Mouse (Mus musculus) liver, embryonic 11.5 days (tissue): ENCODE data around the gene Mtx1. TPM values are rescaled to one million over a fixed set of nuclear protein-coding genes. Genes with fewer than 3 reads are reported as not detected.

Experiments
- ATAC-seq: fragments of 200-750 bp; cut with Nextera tagmentation; replicated peaks from 2 replicates; pipeline ENCODE4 v1.8.0; 2017; ENCODE audit warnings: moderate number of reproducible peaks, mild to moderate bottlenecking, moderate TSS enrichment, moderate library complexity; ENCODE audit not compliant: low FRiP score
- DNase-seq: peaks from one replicate; pipeline ENCODE4 v3.0.0-alpha.2; 2017; ENCODE audit warnings: low spot score
- H3K27ac ChIP-seq: fragments of 300-500 bp; sonication (generic); 2 replicates; pipeline ENCODE4 v1.5.1; 2014; ENCODE audit warnings: mild to moderate bottlenecking, low read depth, low read length, control low read depth
- H3K27me3 ChIP-seq: fragments of 300-500 bp; sonication (generic); replicated peaks from 2 replicates; pipeline ENCODE4 v1.6.1; 2014; ENCODE audit warnings: low read length, mixed read lengths; ENCODE audit not compliant: control insufficient read depth, insufficient read depth
- H3K36me3 ChIP-seq: fragments of 300-500 bp; sonication (generic); 2 replicates; pipeline ENCODE4 v1.6.1; 2014; ENCODE audit warnings: mild to moderate bottlenecking, low read length, moderate library complexity, mixed read lengths; ENCODE audit not compliant: control insufficient read depth, insufficient read depth
- H3K4me1 ChIP-seq: fragments of 300-500 bp; sonication (generic); replicated peaks from 2 replicates; pipeline ENCODE4 v1.6.1; 2014; ENCODE audit warnings: low read length, mixed read lengths; ENCODE audit not compliant: control insufficient read depth, insufficient read depth
- H3K4me2 ChIP-seq: fragments of 300-500 bp; sonication (generic); 2 replicates; pipeline ENCODE4 v1.6.1; 2014; ENCODE audit warnings: mild to moderate bottlenecking, control low read depth, moderate library complexity
- H3K4me3 ChIP-seq: fragments of 300-500 bp; sonication (generic); 2 replicates; pipeline ENCODE4 v1.5.1; 2014; ENCODE audit warnings: low read depth, low read length, control low read depth
- H3K9ac ChIP-seq: fragments of 300-500 bp; sonication (generic); 2 replicates; pipeline ENCODE4 v1.6.1; 2014; ENCODE audit warnings: low read depth, low read length, control low read depth
- H3K9me3 ChIP-seq: fragments of 300-500 bp; sonication (generic); 2 replicates; pipeline ENCODE4 v1.6.1; 2016; ENCODE audit warnings: low read length, inconsistent platforms, mixed read lengths; ENCODE audit not compliant: control insufficient read depth
- WGBS: fragments of 180-500 bp; shearing (Covaris S2); extraction: QIAGEN DNeasy Blood & Tissue Kit; methylation state at CpG from one replicate; pipeline ENCODE4 v1.1.7; 2014; 5-methylcytosine and 5-hydroxymethylcytosine counted together
- polyA plus RNA-seq: library from polyadenylated mRNA; unstranded; fragments of >200 nt; fragmentation: Nextera tagmentation; extraction: Ambion mirVana; gene quantifications from 2 replicates; pipeline ENCODE4 v1.2.1, GENCODE M21; 2014

Mtx1 gene
- polyA plus RNA-seq, 1 experiment from 2014 or later = 219 TPM

DNA sequence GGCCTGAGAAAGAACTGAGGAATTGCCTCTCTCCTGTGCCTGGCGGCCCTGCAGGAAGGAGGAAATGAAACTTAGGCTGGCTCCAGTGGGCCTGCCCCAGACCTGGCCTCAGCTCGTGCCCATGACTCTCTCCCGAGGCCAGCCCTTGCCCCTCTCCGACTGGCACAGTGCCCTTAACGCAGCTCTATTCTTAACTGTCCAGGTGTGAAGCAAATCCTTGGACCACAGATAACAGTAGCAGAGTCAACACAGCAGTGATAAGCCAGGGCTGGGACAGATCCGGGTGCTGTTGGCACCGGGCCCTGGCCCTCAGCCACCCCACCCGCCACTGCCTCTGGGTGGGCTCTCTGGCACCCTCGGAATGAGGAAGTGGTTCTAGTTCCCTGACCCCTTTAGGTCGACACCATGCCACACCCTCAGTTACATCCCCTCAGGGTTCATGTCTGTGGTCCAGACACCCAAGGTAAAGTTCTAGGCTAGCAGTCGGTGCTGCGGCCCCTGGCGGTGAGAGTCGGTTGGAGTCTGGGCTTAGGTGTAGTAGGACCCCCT is 6.7 kb upstream of the Mtx1 start:
- WGBS = 69% methylated on average over 14 of the region's 14 CpGs
- Histone ChIP-seq H3K36me3 (no peaks in the 10 kb centered on the region), H3K4me2 (no peak overlapping the region), H3K27me3 (peaks cover 18% of the 10 kb centered on the region), H3K4me3 (no peak overlapping the region), H3K27ac (no peak overlapping the region), H3K9ac (no peak overlapping the region), H3K9me3 (no peaks in the 10 kb centered on the region), H3K4me1 (peaks cover 4% of the 10 kb centered on the region)
- ATAC-seq (no peak), DNase-seq (no peak)

DNA sequence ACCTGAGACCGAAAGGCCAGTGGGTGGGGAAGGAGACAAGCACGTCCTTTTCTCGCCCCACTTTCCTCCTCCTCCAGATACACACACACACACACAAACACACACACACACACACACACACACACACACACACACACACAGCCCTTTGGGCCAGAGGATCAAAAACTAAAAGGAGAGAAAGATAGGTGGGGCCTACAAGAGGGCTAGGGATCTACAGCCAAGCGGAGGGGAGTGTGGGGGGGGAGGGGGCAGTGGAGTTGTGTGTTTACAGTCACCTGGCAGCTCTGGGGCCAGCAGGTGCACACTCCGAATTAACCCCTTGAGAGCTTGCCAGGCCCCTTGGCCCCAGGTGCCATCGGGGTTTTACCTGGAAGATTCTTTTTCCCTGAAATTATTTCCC is 5.7 kb upstream of the Mtx1 start:
- DNase-seq = no peak
- H3K9me3 ChIP-seq = no peaks in the 10 kb centered on the region
- H3K27ac ChIP-seq = no peak overlapping the region
- 73% methylated on average over 6 of the region's 6 CpGs for WGBS
- no peak overlapping the region for H3K9ac ChIP-seq
- peaks cover 21% of the 10 kb centered on the region for H3K27me3 ChIP-seq
- no peaks in the 10 kb centered on the region for H3K36me3 ChIP-seq
- peaks cover 10% of the 10 kb centered on the region for H3K4me1 ChIP-seq
- H3K4me3 ChIP-seq = no peak overlapping the region
- ATAC-seq = no peak
- no peak overlapping the region for H3K4me2 ChIP-seq

DNA sequence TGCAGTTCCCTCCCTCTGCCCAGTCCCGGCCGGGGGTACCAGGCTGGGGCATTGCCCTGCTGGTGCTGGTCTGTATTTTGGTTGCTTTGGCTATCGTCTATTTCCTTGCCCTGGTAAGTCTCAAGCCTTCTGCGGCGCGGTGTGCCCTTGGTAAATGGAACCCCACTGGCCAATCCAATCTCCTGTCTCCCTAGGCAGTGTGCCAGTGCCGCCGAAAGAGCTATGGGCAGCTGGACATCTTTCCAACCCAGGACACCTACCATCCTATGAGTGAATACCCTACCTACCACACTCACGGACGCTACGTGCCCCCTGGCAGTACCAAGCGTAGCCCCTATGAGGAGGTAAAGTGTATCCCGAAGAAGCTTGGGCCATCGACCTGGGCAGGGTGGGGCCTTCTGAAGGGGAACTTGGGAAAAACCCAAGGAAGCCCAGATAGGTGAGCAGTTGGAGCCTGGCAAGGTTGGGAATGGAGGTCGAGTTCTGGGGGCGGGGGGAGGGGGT is 4.9 kb upstream of the Mtx1 start:
- H3K4me3 ChIP-seq = no peak overlapping the region
- H3K4me1 ChIP-seq = peaks cover 18% of the 10 kb centered on the region
- H3K27ac ChIP-seq = no peak overlapping the region
- no peaks in the 10 kb centered on the region for H3K36me3 ChIP-seq
- no peak for ATAC-seq
- peaks cover 28% of the 10 kb centered on the region for H3K27me3 ChIP-seq
- H3K9ac ChIP-seq = no peak overlapping the region
- WGBS = 70% methylated on average over 16 of the region's 16 CpGs
- DNase-seq = no peak
- H3K4me2 ChIP-seq = no peak overlapping the region
- no peaks in the 10 kb centered on the region for H3K9me3 ChIP-seq

DNA sequence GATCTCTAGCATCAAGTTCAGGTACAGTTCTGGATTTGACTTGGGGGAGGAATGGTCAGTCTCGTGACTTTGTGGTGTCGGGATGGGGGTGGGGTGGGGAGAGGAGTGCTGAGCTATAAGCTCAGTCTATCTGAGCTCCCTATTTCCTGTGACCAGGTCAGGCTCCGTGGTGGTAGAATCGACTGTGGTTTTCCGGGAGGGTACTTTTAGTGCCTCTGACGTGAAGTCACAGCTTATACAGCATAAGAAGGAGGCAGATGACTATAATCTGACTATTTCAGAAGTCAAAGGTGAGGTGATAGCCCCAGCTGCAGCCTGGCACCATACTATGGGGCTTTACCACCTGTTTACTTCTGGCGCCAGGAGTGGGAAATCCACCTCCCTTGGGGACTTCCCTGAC is 4.5 kb upstream of the Mtx1 start:
- Histone ChIP-seq H3K4me2 (no peak overlapping the region), H3K9me3 (no peaks in the 10 kb centered on the region), H3K27ac (no peak overlapping the region), H3K4me1 (peaks cover 21% of the 10 kb centered on the region), H3K4me3 (no peak overlapping the region), H3K27me3 (peaks cover 32% of the 10 kb centered on the region), H3K9ac (no peak overlapping the region), H3K36me3 (no peaks in the 10 kb centered on the region)
- ATAC-seq = no peak
- DNase-seq = no peak
- WGBS = 31% methylated on average over 7 of the region's 7 CpGs

DNA sequence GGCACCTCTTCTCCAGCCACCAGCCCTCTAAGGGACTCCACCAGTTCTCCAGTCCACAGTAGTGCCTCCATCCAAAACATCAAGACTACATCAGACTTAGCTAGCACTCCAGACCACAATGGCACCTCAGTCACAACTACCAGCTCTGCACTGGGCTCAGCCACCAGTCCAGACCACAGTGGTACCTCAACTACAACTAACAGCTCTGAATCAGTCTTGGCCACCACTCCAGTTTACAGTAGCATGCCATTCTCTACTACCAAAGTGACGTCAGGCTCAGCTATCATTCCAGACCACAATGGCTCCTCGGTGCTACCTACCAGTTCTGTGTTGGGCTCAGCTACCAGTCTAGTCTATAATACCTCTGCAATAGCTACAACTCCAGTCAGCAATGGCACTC is 3.7 kb upstream of the Mtx1 start:
- Histone ChIP-seq H3K27ac (no peak overlapping the region), H3K9me3 (no peaks in the 10 kb centered on the region), H3K27me3 (peaks cover 36% of the 10 kb centered on the region), H3K4me3 (no peak overlapping the region), H3K9ac (no peak overlapping the region), H3K36me3 (no peaks in the 10 kb centered on the region), H3K4me1 (peaks cover 27% of the 10 kb centered on the region), H3K4me2 (no peak overlapping the region)
- 61% methylated on average over 2 of the region's 2 CpGs for WGBS
- ATAC-seq (no peak), DNase-seq (no peak)

DNA sequence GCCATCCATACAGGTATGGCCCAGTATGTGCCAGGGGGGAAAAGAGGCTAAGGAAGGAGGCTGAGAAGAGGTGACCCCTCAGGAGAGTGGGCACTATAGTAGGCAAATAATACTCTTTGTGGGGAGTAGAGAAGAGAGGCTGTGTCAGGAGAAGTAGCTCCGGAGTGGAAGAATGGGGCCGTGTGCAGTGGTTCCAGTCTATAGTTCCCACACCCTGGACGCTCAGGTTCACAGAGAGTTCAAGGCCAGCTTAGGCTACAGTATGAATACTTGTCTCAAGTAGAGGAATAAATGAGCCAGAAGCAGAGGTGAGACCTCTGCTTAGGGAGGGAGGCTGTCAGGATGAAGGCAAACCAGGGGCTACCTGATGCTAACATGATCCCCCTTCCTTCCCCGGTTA is 2.4 kb upstream of the Mtx1 start:
- Histone ChIP-seq H3K27ac (no peak overlapping the region), H3K36me3 (no peaks in the 10 kb centered on the region), H3K27me3 (peaks cover 44% of the 10 kb centered on the region), H3K4me3 (no peak overlapping the region), H3K9me3 (no peaks in the 10 kb centered on the region), H3K4me1 (peaks cover 27% of the 10 kb centered on the region), H3K9ac (no peak overlapping the region), H3K4me2 (peak overlapping the region; percentile 69; the same call in 1 of the 2 replicates)
- DNase-seq = no peak
- no peak for ATAC-seq
- 59% methylated on average over 4 of the region's 4 CpGs for WGBS

DNA sequence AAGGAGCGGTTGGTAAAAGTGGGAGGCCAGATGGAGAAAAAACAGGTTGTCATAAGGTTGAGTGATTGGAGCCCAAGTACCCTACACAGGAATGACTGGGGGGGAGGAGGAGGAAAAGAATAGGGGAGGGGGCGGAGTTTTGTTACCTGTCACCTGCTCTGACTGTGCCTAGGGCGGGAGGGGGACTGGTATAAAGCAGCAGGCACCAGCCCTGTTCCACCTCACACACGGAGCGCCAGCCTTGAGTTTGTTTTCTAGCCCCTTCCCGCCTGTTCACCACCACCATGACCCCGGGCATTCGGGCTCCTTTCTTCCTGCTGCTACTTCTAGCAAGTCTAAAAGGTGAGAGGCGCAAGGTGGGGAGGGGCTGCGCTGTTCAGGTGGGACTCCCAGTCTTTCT is 1.9 kb upstream of the Mtx1 start, which contains the start of gene Muc1:
Muc1 (plus strand) TSS at position 222 of the 400 bp plus-strand sequence.
- 0 out of 2 replicates have a peak within 1 kb of the TSS, but pooled peaks have one; percentile 8 for H3K9ac ChIP-seq
- 31% methylated on average over 10 of the region's 10 CpGs for WGBS
- ATAC-seq = no peak

DNA sequence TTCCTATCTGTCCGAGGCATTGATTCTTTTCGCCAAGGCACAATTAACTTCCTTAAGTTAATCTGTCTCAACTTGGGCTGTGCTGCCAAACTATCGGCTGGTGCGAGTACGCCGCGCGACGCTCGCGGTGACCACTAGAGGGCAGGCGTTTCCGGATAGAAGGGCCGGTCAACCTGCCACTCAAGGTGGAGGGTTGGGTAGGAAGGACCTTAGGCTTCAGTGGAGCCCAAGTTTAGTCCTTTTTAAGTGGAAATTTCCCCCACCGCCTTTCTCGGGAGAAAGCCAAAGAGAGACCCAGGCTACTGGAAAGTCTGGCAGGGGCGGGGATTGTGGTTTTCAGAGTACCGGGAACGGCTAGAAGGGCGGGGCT is 1.3 kb upstream of the Mtx1 start:
- H3K9me3 ChIP-seq = no peaks in the 10 kb centered on the region
- peak overlapping the region; percentile 45 for H3K4me3 ChIP-seq
- peak; percentile 59 for ATAC-seq
- DNase-seq = peak; percentile 83
- H3K4me1 ChIP-seq = peaks cover 27% of the 10 kb centered on the region
- H3K4me2 ChIP-seq = peak overlapping the region; percentile 69
- H3K36me3 ChIP-seq = no peaks in the 10 kb centered on the region
- H3K9ac ChIP-seq = 0 out of 2 replicates have a peak overlapping the region, but pooled peaks have one; percentile 8
- H3K27me3 ChIP-seq = peaks cover 44% of the 10 kb centered on the region
- under 1% methylated on average over 20 of the region's 20 CpGs for WGBS
- H3K27ac ChIP-seq = no peak overlapping the region

More for the DNA sequence above, 1.9 kb upstream of the Mtx1 start, which contains the start of gene Muc1:
- H3K4me2 ChIP-seq = peak within 1 kb of the TSS; percentile 69
- no peak within 1 kb of the TSS for H3K27ac ChIP-seq
- no peaks in the 10 kb centered on the region for H3K36me3 ChIP-seq
- peaks cover 44% of the 10 kb centered on the region for H3K27me3 ChIP-seq
- H3K4me1 ChIP-seq = peaks cover 27% of the 10 kb centered on the region
- DNase-seq = no peak
- peak within 1 kb of the TSS; percentile 45 for H3K4me3 ChIP-seq
- H3K9me3 ChIP-seq = no peaks in the 10 kb centered on the region
